Mouse (Mus musculus) CH12.LX (cell line): ENCODE results near the gene Olfr94. TPM values are rescaled to one million over a fixed set of nuclear protein-coding genes. Genes with fewer than 3 reads are reported as not detected.

ENCODE experiments used
- DNase-seq: peaks from one replicate; pipeline ENCODE4 v3.0.0-alpha.2; 2013; ENCODE audit errors: extremely low read depth
- H3K27ac ChIP-seq: 2 replicates; pipeline ENCODE4 v1.5.1; 2012; ENCODE audit warnings: low read depth, mild to moderate bottlenecking, control low read depth, moderate library complexity; ENCODE audit not compliant: insufficient read depth
- H3K27me3 ChIP-seq: replicated peaks from 2 replicates; pipeline ENCODE3; 2012; ENCODE audit warnings: inconsistent platforms
- H3K36me3 ChIP-seq, 2 experiments: replicated peaks in 1 of 2; 2 replicates each; pipeline versions ENCODE3 to v1.6.1; 2012; ENCODE audit warnings: inconsistent platforms in 1 of 2, low read length in 1 of 2, mild to moderate bottlenecking in 1 of 2, mixed read lengths in 1 of 2, moderate library complexity in 1 of 2; ENCODE audit not compliant: control insufficient read depth in 1 of 2, insufficient read depth in 1 of 2
- H3K4me1 ChIP-seq, 2 experiments: 2 replicates each; pipeline ENCODE4 v1.6.1; 2012; ENCODE audit warnings: inconsistent platforms in 1 of 2, moderate library complexity in 1 of 2; ENCODE audit not compliant: insufficient read depth in 2 of 2, control insufficient read depth in 1 of 2
- H3K4me2 ChIP-seq: 2 replicates; pipeline ENCODE4 v1.6.1; 2012; ENCODE audit warnings: low read depth, mild to moderate bottlenecking, control low read depth; ENCODE audit not compliant: poor library complexity, insufficient read depth, severe bottlenecking
- H3K4me3 ChIP-seq, 3 experiments: fragments of 150-350 bp in 1 of 3; sonication (generic) in 1 of 3; replicated peaks in 1 of 3; 2 replicates each; pipeline versions ENCODE3 to v1.5.1; 2011 to 2012; ENCODE audit warnings: low read depth in 2 of 3, low read length in 2 of 3, mild to moderate bottlenecking in 2 of 3, moderate library complexity in 2 of 3, control low read depth in 1 of 3, improper control_type of control experiment in 1 of 3, inconsistent platforms in 1 of 3, mixed read lengths in 1 of 3; ENCODE audit not compliant: poor library complexity in 1 of 3
- H3K79me2 ChIP-seq: replicated peaks from 2 replicates; pipeline ENCODE4 v1.6.1; 2012; ENCODE audit warnings: mild to moderate bottlenecking, moderate library complexity; ENCODE audit not compliant: control insufficient read depth, poor library complexity, insufficient read depth, severe bottlenecking; ENCODE audit errors: extremely low read depth
- H3K9ac ChIP-seq: 2 replicates; pipeline ENCODE4 v1.6.1; 2012; ENCODE audit warnings: low read depth, mild to moderate bottlenecking, control low read depth, moderate library complexity; ENCODE audit not compliant: insufficient read depth
- H3K9me3 ChIP-seq: replicated peaks from 2 replicates; pipeline ENCODE3; 2012; ENCODE audit warnings: low read length, inconsistent platforms, mixed read lengths
- CHD1 ChIP-seq: IDR thresholded peaks from 2 replicates; pipeline ENCODE4 v1.6.1; 2012; ENCODE audit warnings: low read depth, low read length, improper control_type of control experiment, inconsistent platforms
- ELF1 ChIP-seq: IDR thresholded peaks from 2 replicates; pipeline ENCODE4 v1.6.1; 2014; ENCODE audit warnings: low read depth, mild to moderate bottlenecking, inconsistent platforms, low read length, improper control_type of control experiment
- EP300 ChIP-seq: IDR thresholded peaks from 2 replicates; pipeline ENCODE4 v1.6.1; 2011; ENCODE audit warnings: low read length, improper control_type of control experiment
- ETS1 ChIP-seq: conservative IDR thresholded peaks from 2 replicates; pipeline ENCODE4 v1.6.1; 2012; ENCODE audit warnings: low read depth, mild to moderate bottlenecking, inconsistent platforms, low read length, improper control_type of control experiment, moderate library complexity
- GABPA ChIP-seq: IDR thresholded peaks from 2 replicates; pipeline ENCODE4 v1.6.1; 2012; ENCODE audit warnings: low read depth, low read length, improper control_type of control experiment, inconsistent platforms; ENCODE audit not compliant: insufficient replicate concordance
- JUN ChIP-seq: IDR thresholded peaks from 2 replicates; pipeline ENCODE4 v1.6.1; 2011; ENCODE audit warnings: low read depth, mild to moderate bottlenecking, low read length, improper control_type of control experiment, moderate library complexity; ENCODE audit not compliant: insufficient read depth
- KAT2A ChIP-seq: IDR thresholded peaks from 2 replicates; pipeline ENCODE4 v1.6.1; 2012; ENCODE audit warnings: low read length, improper control_type of control experiment, inconsistent platforms; ENCODE audit not compliant: insufficient replicate concordance
- MAX ChIP-seq: IDR thresholded peaks from 2 replicates; pipeline ENCODE4 v1.6.1; 2011; ENCODE audit warnings: low read length, improper control_type of control experiment
- MEF2A ChIP-seq: IDR thresholded peaks from 2 replicates; pipeline ENCODE4 v1.6.1; 2014; ENCODE audit warnings: low read depth, mild to moderate bottlenecking, inconsistent platforms, low read length, improper control_type of control experiment, borderline replicate concordance
- MXI1 ChIP-seq: IDR thresholded peaks from 2 replicates; pipeline ENCODE4 v1.6.1; 2011; ENCODE audit warnings: mild to moderate bottlenecking, low read depth, low read length, improper control_type of control experiment
- POLR2AphosphoS2 ChIP-seq: IDR thresholded peaks from 2 replicates; pipeline ENCODE4 v1.6.1; 2011; ENCODE audit warnings: low read depth, low read length, improper control_type of control experiment
- RCOR1 ChIP-seq: conservative IDR thresholded peaks from 2 replicates; pipeline ENCODE4 v1.6.1; 2012; ENCODE audit warnings: low read depth, mild to moderate bottlenecking, inconsistent platforms, low read length, improper control_type of control experiment
- SIN3A ChIP-seq: IDR thresholded peaks from 2 replicates; pipeline ENCODE4 v1.6.1; 2012; ENCODE audit warnings: low read length, improper control_type of control experiment, inconsistent platforms
- TCF12 ChIP-seq: IDR thresholded peaks from 2 replicates; pipeline ENCODE4 v1.6.1; 2014; ENCODE audit warnings: low read depth, mild to moderate bottlenecking, inconsistent platforms, low read length, improper control_type of control experiment
- UBTF ChIP-seq: IDR thresholded peaks from 2 replicates; pipeline ENCODE4 v1.6.1; 2012; ENCODE audit warnings: low read depth, mild to moderate bottlenecking, inconsistent platforms, low read length, improper control_type of control experiment, moderate library complexity
- USF2 ChIP-seq: conservative IDR thresholded peaks from 2 replicates; pipeline ENCODE4 v1.6.1; 2011; ENCODE audit warnings: low read depth, low read length, improper control_type of control experiment
- ZNF384 ChIP-seq: IDR thresholded peaks from 2 replicates; pipeline ENCODE4 v1.6.1; 2012; ENCODE audit warnings: low read depth, low read length, improper control_type of control experiment, inconsistent platforms
- dilution Hi-C: fragments of 300-500 bp; cut with MboI; formaldehyde crosslinking; loops from 2 replicates; pipeline ENCODE4 v1.14.3; 2020; ENCODE audit warnings: low sequenced_read_pairs; ENCODE audit not compliant: extremely low pct_unique_long_range_greater_than_20kb, extremely low pct_ligation_motif_present
- in situ Hi-C: fragments of 300-500 bp; cut with MboI; formaldehyde crosslinking; loops from 3 replicates; pipeline ENCODE4 v1.14.3; 2019; ENCODE audit warnings: low sequenced_read_pairs, low pct_ligation_motif_present, low pct_unique_long_range_greater_than_20kb, mixed read lengths
- polyA plus RNA-seq: library from polyadenylated mRNA; unstranded; fragments of >175 nt; gene quantifications from 2 replicates; pipeline ENCODE4 v1.2.1, GENCODE M21; 2012; ENCODE audit warnings: low read depth; ENCODE audit not compliant: insufficient read length
- total RNA-seq, 2 experiments: library from RNA; depleted of rRNA; stranded (reverse); fragments of 300-350 nt in 1 of 2; fragments of >200 nt in 1 of 2; gene quantifications; 2 replicates each; pipeline ENCODE4 v1.2.3; 2012 to 2014

The Olfr94 gene
- total and polyA plus RNA-seq, 3 experiments = not detected

- Histone ChIP-seq H3K9me3 (no peaks in the 10 kb centered on the region), H3K9ac (no peak within 1 kb of the TSS), H3K36me3 (no peaks in the 10 kb centered on the region), H3K4me3 (no peak within 1 kb of the TSS), H3K27ac (no peak within 1 kb of the TSS), H3K27me3 (peaks cover 2% of the 10 kb centered on the region), H3K79me2 (no peaks in the 10 kb centered on the region), H3K4me1 (no peaks in the 10 kb centered on the region), H3K4me2 (no peak within 1 kb of the TSS)
- in situ Hi-C loops = no loop called here
- no peak for DNase-seq
- TF ChIP-seq GABPA = no peak
- no peak for TF ChIP-seq POLR2AphosphoS2
- no peak for TF ChIP-seq JUN
- TF ChIP-seq ELF1 = no peak
- no peak for TF ChIP-seq MXI1
- no peak for TF ChIP-seq EP300
- no peak for TF ChIP-seq ETS1
- no peak for TF ChIP-seq SIN3A
- TF ChIP-seq MAX = no peak
- TF ChIP-seq CHD1 = no peak
- TF ChIP-seq UBTF = no peak
- no peak for TF ChIP-seq MEF2A
- TF ChIP-seq USF2 = no peak
- no peak for TF ChIP-seq ZNF384
- no peak for TF ChIP-seq RCOR1
- no peak for TF ChIP-seq KAT2A
- TF ChIP-seq TCF12 = no peak
- dilution Hi-C loops = no loop called here
Measured at GRCm38 (mm10) chr17:37161394-37161793, 39.4 kb downstream of the Olfr94 start, which contains the start of gene Olfr93. TSS of gene Olfr93 (minus strand) at chr17:37161494.

Other genes with a start within 250 kb of the Olfr94 start
Only the 20 nearest of the 27 such genes appear.
- not detected in 2 replicates for gene Mog, start 177.6 kb downstream of the Olfr94 start, total RNA-seq (2012; rRNA removed)
- gene Mog, start 177.6 kb downstream of the Olfr94 start, total RNA-seq (2014; rRNA removed) = not detected in 2 replicates
- gene Mog, start 177.6 kb downstream of the Olfr94 start, polyA plus RNA-seq = not detected in 2 replicates
- 4.7 TPM in 2 replicates for gene Gabbr1, start 155.0 kb downstream of the Olfr94 start, total RNA-seq (2012; rRNA removed)
- gene Gabbr1, start 155.0 kb downstream of the Olfr94 start, total RNA-seq (2014; rRNA removed) = 1.8 and 2.1 TPM in 2 replicates
- gene Gabbr1, start 155.0 kb downstream of the Olfr94 start, polyA plus RNA-seq = 10.2 and 11.6 TPM in 2 replicates
- not detected in 2 replicates for gene Olfr90, start 112.5 kb downstream of the Olfr94 start, total RNA-seq (2012; rRNA removed)
- gene Olfr90, start 112.5 kb downstream of the Olfr94 start, total RNA-seq (2014; rRNA removed) = not detected in 2 replicates
- not detected in 2 replicates for gene Olfr90, start 112.5 kb downstream of the Olfr94 start, polyA plus RNA-seq
- not detected in 2 replicates for gene Olfr91, start 102.7 kb downstream of the Olfr94 start, total RNA-seq (2012; rRNA removed)
- gene Olfr91, start 102.7 kb downstream of the Olfr94 start, total RNA-seq (2014; rRNA removed) = not detected in 2 replicates
- not detected in 2 replicates for gene Olfr91, start 102.7 kb downstream of the Olfr94 start, polyA plus RNA-seq
- gene Olfr92, start 80.9 kb downstream of the Olfr94 start, total RNA-seq (2012; rRNA removed) = not detected in 2 replicates
- not detected in 2 replicates for gene Olfr92, start 80.9 kb downstream of the Olfr94 start, total RNA-seq (2014; rRNA removed)
- not detected in 2 replicates for gene Olfr92, start 80.9 kb downstream of the Olfr94 start, polyA plus RNA-seq
- not detected in 2 replicates for gene Olfr93, start 39.5 kb downstream of the Olfr94 start, total RNA-seq (2012; rRNA removed)
- gene Olfr93, start 39.5 kb downstream of the Olfr94 start, total RNA-seq (2014; rRNA removed) = not detected in 2 replicates
- gene Olfr93, start 39.5 kb downstream of the Olfr94 start, polyA plus RNA-seq = not detected in 2 replicates
- 0.21 and 0.47 TPM in 2 replicates for gene Ubd, start 7.1 kb downstream of the Olfr94 start, total RNA-seq (2012; rRNA removed)
- gene Ubd, start 7.1 kb downstream of the Olfr94 start, total RNA-seq (2014; rRNA removed) = not detected in 2 replicates
- not detected in 2 replicates for gene Ubd, start 7.1 kb downstream of the Olfr94 start, polyA plus RNA-seq
- not detected in 2 replicates for gene Olfr95, start 12.1 kb upstream of the Olfr94 start, total RNA-seq (2012; rRNA removed)
- gene Olfr95, start 12.1 kb upstream of the Olfr94 start, total RNA-seq (2014; rRNA removed) = not detected in 2 replicates
- not detected in 2 replicates for gene Olfr95, start 12.1 kb upstream of the Olfr94 start, polyA plus RNA-seq
- not detected in 2 replicates for gene Olfr96, start 19.2 kb upstream of the Olfr94 start, total RNA-seq (2012; rRNA removed)
- not detected in 2 replicates for gene Olfr96, start 19.2 kb upstream of the Olfr94 start, total RNA-seq (2014; rRNA removed)
- gene Olfr96, start 19.2 kb upstream of the Olfr94 start, polyA plus RNA-seq = not detected in 2 replicates
- gene Olfr97, start 36.3 kb upstream of the Olfr94 start, total RNA-seq (2012; rRNA removed) = not detected in 2 replicates
- not detected in 2 replicates for gene Olfr97, start 36.3 kb upstream of the Olfr94 start, total RNA-seq (2014; rRNA removed)
- not detected in 2 replicates for gene Olfr97, start 36.3 kb upstream of the Olfr94 start, polyA plus RNA-seq
- gene Olfr98, start 62.8 kb upstream of the Olfr94 start, total RNA-seq (2012; rRNA removed) = 0.21 TPM in 1 of 2 replicates, not detected in the other
- not detected in 2 replicates for gene Olfr98, start 62.8 kb upstream of the Olfr94 start, total RNA-seq (2014; rRNA removed)
- 0.44 and 0.70 TPM in 2 replicates for gene Olfr98, start 62.8 kb upstream of the Olfr94 start, polyA plus RNA-seq
- gene H2-M3, start 69.2 kb upstream of the Olfr94 start, total RNA-seq (2012; rRNA removed) = 72.2 and 88.6 TPM in 2 replicates
- 71.7 and 72.8 TPM in 2 replicates for gene H2-M3, start 69.2 kb upstream of the Olfr94 start, total RNA-seq (2014; rRNA removed)
- 46.1 and 49.0 TPM in 2 replicates for gene H2-M3, start 69.2 kb upstream of the Olfr94 start, polyA plus RNA-seq
- gene Olfr99, start 82.5 kb upstream of the Olfr94 start, total RNA-seq (2012; rRNA removed) = 0.08 and 0.25 TPM in 2 replicates
- gene Olfr99, start 82.5 kb upstream of the Olfr94 start, total RNA-seq (2014; rRNA removed) = not detected in 2 replicates
- 2.2 and 3.4 TPM in 2 replicates for gene Olfr99, start 82.5 kb upstream of the Olfr94 start, polyA plus RNA-seq
- not detected in 2 replicates for gene Olfr101, start 103.3 kb upstream of the Olfr94 start, total RNA-seq (2012; rRNA removed)
- gene Olfr101, start 103.3 kb upstream of the Olfr94 start, total RNA-seq (2014; rRNA removed) = not detected in 2 replicates
- gene Olfr101, start 103.3 kb upstream of the Olfr94 start, polyA plus RNA-seq = 0.21 and 0.27 TPM in 2 replicates
- not detected in 2 replicates for gene Olfr102, start 116.1 kb upstream of the Olfr94 start, total RNA-seq (2012; rRNA removed)
- not detected in 2 replicates for gene Olfr102, start 116.1 kb upstream of the Olfr94 start, total RNA-seq (2014; rRNA removed)
- not detected in 2 replicates for gene Olfr102, start 116.1 kb upstream of the Olfr94 start, polyA plus RNA-seq
- gene Olfr103, start 138.7 kb upstream of the Olfr94 start, total RNA-seq (2012; rRNA removed) = not detected in 2 replicates
- not detected in 2 replicates for gene Olfr103, start 138.7 kb upstream of the Olfr94 start, total RNA-seq (2014; rRNA removed)
- not detected in 2 replicates for gene Olfr103, start 138.7 kb upstream of the Olfr94 start, polyA plus RNA-seq
- gene Olfr104-ps, start 158.6 kb upstream of the Olfr94 start, total RNA-seq (2012; rRNA removed) = not detected in 2 replicates
- gene Olfr104-ps, start 158.6 kb upstream of the Olfr94 start, total RNA-seq (2014; rRNA removed) = not detected in 2 replicates
- gene Olfr104-ps, start 158.6 kb upstream of the Olfr94 start, polyA plus RNA-seq = not detected in 2 replicates
- gene Olfr105-ps, start 178.0 kb upstream of the Olfr94 start, total RNA-seq (2012; rRNA removed) = not detected in 2 replicates
- gene Olfr105-ps, start 178.0 kb upstream of the Olfr94 start, total RNA-seq (2014; rRNA removed) = not detected in 2 replicates
- gene Olfr105-ps, start 178.0 kb upstream of the Olfr94 start, polyA plus RNA-seq = not detected in 2 replicates
- not detected in 2 replicates for gene Olfr106-ps, start 189.4 kb upstream of the Olfr94 start, total RNA-seq (2012; rRNA removed)
- gene Olfr106-ps, start 189.4 kb upstream of the Olfr94 start, total RNA-seq (2014; rRNA removed) = not detected in 2 replicates
- gene Olfr106-ps, start 189.4 kb upstream of the Olfr94 start, polyA plus RNA-seq = not detected in 2 replicates
- not detected in 2 replicates for gene Olfr107, start 198.2 kb upstream of the Olfr94 start, total RNA-seq (2012; rRNA removed)
- gene Olfr107, start 198.2 kb upstream of the Olfr94 start, total RNA-seq (2014; rRNA removed) = not detected in 2 replicates
- gene Olfr107, start 198.2 kb upstream of the Olfr94 start, polyA plus RNA-seq = 0.05 TPM in 1 of 2 replicates, not detected in the other